Mouse (Mus musculus): ENCODE results near the gene Rxra. TPM values are rescaled to one million over a fixed set of nuclear protein-coding genes. Genes with fewer than 3 reads are reported as not detected.

The Rxra gene
- polyA plus RNA-seq, 1 experiment, result 14.1 TPM

- no peaks in the 10 kb centered on the region for H3K27me3 ChIP-seq (ENCODE audit: control insufficient read depth, insufficient read depth, insufficient read length)
- H3K79me3 ChIP-seq (ENCODE audit: low read depth), result no peaks in the 10 kb centered on the region
- no peak for TF ChIP-seq MYOD1 (IDR thresholded peaks at IDR 0.05; ENCODE audit: control insufficient read depth, insufficient read length, low read depth)
- TF ChIP-seq MAX (IDR thresholded peaks at IDR 0.05), result no peak
- TF ChIP-seq FOSL1 (IDR thresholded peaks at IDR 0.05; ENCODE audit: insufficient read depth, low read length, poor library complexity, severe bottlenecking), result no peak
- TF ChIP-seq MYOG (IDR thresholded peaks at IDR 0.05; ENCODE audit: control insufficient read depth, extremely low read depth, insufficient read length), result no peak
- no peak for TF ChIP-seq USF1 (IDR thresholded peaks at IDR 0.05; ENCODE audit: low read depth)
- no peak for TF ChIP-seq CTCF (IDR thresholded peaks at IDR 0.05; ENCODE audit: control insufficient read depth, insufficient read depth, insufficient read length)
- no peak for TF ChIP-seq CEBPB (IDR thresholded peaks at IDR 0.05; ENCODE audit: low read depth)
- no peak overlapping the region for H3ac ChIP-seq (ENCODE audit: control insufficient read depth, insufficient read length, low read depth)
- no peak overlapping the region for H3K4me3 ChIP-seq (ENCODE audit: insufficient read depth, poor library complexity, severe bottlenecking)
- peaks cover 4% of the 10 kb centered on the region for H3K79me2 ChIP-seq (ENCODE audit: control insufficient read depth, insufficient read depth)
- no peaks in the 10 kb centered on the region for H3K36me3 ChIP-seq (ENCODE audit: control insufficient read depth, insufficient read depth)
Observed at GRCm38 (mm10) chr2:27691139-27691720, 15.0 kb downstream of the Rxra start.

- no peak overlapping the region for H3K4me3 ChIP-seq (ENCODE audit: insufficient read depth, poor library complexity, severe bottlenecking)
- no peak for TF ChIP-seq MYOG (IDR thresholded peaks at IDR 0.05; ENCODE audit: control insufficient read depth, extremely low read depth, insufficient read length)
- TF ChIP-seq USF1 (IDR thresholded peaks at IDR 0.05; ENCODE audit: low read depth), result no peak
- TF ChIP-seq MAX (IDR thresholded peaks at IDR 0.05), result no peak
- no peak for TF ChIP-seq CTCF (IDR thresholded peaks at IDR 0.05; ENCODE audit: control insufficient read depth, insufficient read depth, insufficient read length)
- TF ChIP-seq FOSL1 (IDR thresholded peaks at IDR 0.05; ENCODE audit: insufficient read depth, low read length, poor library complexity, severe bottlenecking), result no peak
- no peak for TF ChIP-seq MYOD1 (IDR thresholded peaks at IDR 0.05; ENCODE audit: control insufficient read depth, insufficient read length, low read depth)
- no peak for TF ChIP-seq CEBPB (IDR thresholded peaks at IDR 0.05; ENCODE audit: low read depth)
- no peaks in the 10 kb centered on the region for H3K79me3 ChIP-seq (ENCODE audit: low read depth)
- H3K27me3 ChIP-seq (ENCODE audit: control insufficient read depth, insufficient read depth, insufficient read length), result no peaks in the 10 kb centered on the region
- H3K79me2 ChIP-seq (ENCODE audit: control insufficient read depth, insufficient read depth), result peaks cover 4% of the 10 kb centered on the region
- H3K36me3 ChIP-seq (ENCODE audit: control insufficient read depth, insufficient read depth), result no peaks in the 10 kb centered on the region
- no peak overlapping the region for H3ac ChIP-seq (ENCODE audit: control insufficient read depth, insufficient read length, low read depth)
Observed at GRCm38 (mm10) chr2:27692608-27693007, 16.4 kb downstream of the Rxra start.

- Histone ChIP-seq H3K4me3 (ENCODE audit: insufficient read depth, poor library complexity, severe bottlenecking) (no peak overlapping the region), H3K79me2 (ENCODE audit: control insufficient read depth, insufficient read depth) (no peaks in the 10 kb centered on the region), H3ac (ENCODE audit: control insufficient read depth, insufficient read length, low read depth) (no peak overlapping the region), H3K27me3 (ENCODE audit: control insufficient read depth, insufficient read depth, insufficient read length) (no peaks in the 10 kb centered on the region), H3K79me3 (ENCODE audit: low read depth) (no peaks in the 10 kb centered on the region), H3K36me3 (ENCODE audit: control insufficient read depth, insufficient read depth) (no peaks in the 10 kb centered on the region)
- no peak for TF ChIP-seq MAX (IDR thresholded peaks at IDR 0.05)
- no peak for TF ChIP-seq CTCF (IDR thresholded peaks at IDR 0.05; ENCODE audit: control insufficient read depth, insufficient read depth, insufficient read length)
- TF ChIP-seq FOSL1 (IDR thresholded peaks at IDR 0.05; ENCODE audit: insufficient read depth, low read length, poor library complexity, severe bottlenecking), result no peak
- TF ChIP-seq USF1 (IDR thresholded peaks at IDR 0.05; ENCODE audit: low read depth), result no peak
Observed at GRCm38 (mm10) chr2:27693684-27694083, 17.4 kb downstream of the Rxra start.

- no peaks in the 10 kb centered on the region for H3K27me3 ChIP-seq (ENCODE audit: control insufficient read depth, insufficient read depth, insufficient read length)
- H3ac ChIP-seq (ENCODE audit: control insufficient read depth, insufficient read length, low read depth), result no peak overlapping the region
- H3K36me3 ChIP-seq (ENCODE audit: control insufficient read depth, insufficient read depth), result no peaks in the 10 kb centered on the region
- H3K4me3 ChIP-seq (ENCODE audit: insufficient read depth, poor library complexity, severe bottlenecking), result no peak overlapping the region
- no peak for TF ChIP-seq MYOD1 (IDR thresholded peaks at IDR 0.05; ENCODE audit: control insufficient read depth, insufficient read length, low read depth)
- TF ChIP-seq MYOG (IDR thresholded peaks at IDR 0.05; ENCODE audit: control insufficient read depth, extremely low read depth, insufficient read length), result no peak
- TF ChIP-seq CTCF (IDR thresholded peaks at IDR 0.05; ENCODE audit: control insufficient read depth, insufficient read depth, insufficient read length), result no peak
- no peak for TF ChIP-seq MAX (IDR thresholded peaks at IDR 0.05)
- no peak for TF ChIP-seq USF1 (IDR thresholded peaks at IDR 0.05; ENCODE audit: low read depth)
- TF ChIP-seq CEBPB (IDR thresholded peaks at IDR 0.05; ENCODE audit: low read depth), result no peak
- no peak for TF ChIP-seq FOSL1 (IDR thresholded peaks at IDR 0.05; ENCODE audit: insufficient read depth, low read length, poor library complexity, severe bottlenecking)
- no peaks in the 10 kb centered on the region for H3K79me3 ChIP-seq (ENCODE audit: low read depth)
- no peaks in the 10 kb centered on the region for H3K79me2 ChIP-seq (ENCODE audit: control insufficient read depth, insufficient read depth)
Observed at GRCm38 (mm10) chr2:27699574-27699973, 23.3 kb downstream of the Rxra start.

- Histone ChIP-seq H3K79me3 (ENCODE audit: low read depth) (no peaks in the 10 kb centered on the region), H3ac (ENCODE audit: control insufficient read depth, insufficient read length, low read depth) (no peak overlapping the region), H3K79me2 (ENCODE audit: control insufficient read depth, insufficient read depth) (no peaks in the 10 kb centered on the region), H3K27me3 (ENCODE audit: control insufficient read depth, insufficient read depth, insufficient read length) (no peaks in the 10 kb centered on the region), H3K36me3 (ENCODE audit: control insufficient read depth, insufficient read depth) (no peaks in the 10 kb centered on the region), H3K4me3 (ENCODE audit: insufficient read depth, poor library complexity, severe bottlenecking) (no peak overlapping the region)
- TF ChIP-seq FOSL1 (IDR thresholded peaks at IDR 0.05; ENCODE audit: insufficient read depth, low read length, poor library complexity, severe bottlenecking), result no peak
- no peak for TF ChIP-seq CTCF (IDR thresholded peaks at IDR 0.05; ENCODE audit: control insufficient read depth, insufficient read depth, insufficient read length)
- no peak for TF ChIP-seq USF1 (IDR thresholded peaks at IDR 0.05; ENCODE audit: low read depth)
- TF ChIP-seq CEBPB (IDR thresholded peaks at IDR 0.05; ENCODE audit: low read depth), result no peak
- no peak for TF ChIP-seq MYOD1 (IDR thresholded peaks at IDR 0.05; ENCODE audit: control insufficient read depth, insufficient read length, low read depth)
- no peak for TF ChIP-seq MYOG (IDR thresholded peaks at IDR 0.05; ENCODE audit: control insufficient read depth, extremely low read depth, insufficient read length)
- no peak for TF ChIP-seq MAX (IDR thresholded peaks at IDR 0.05)
Observed at GRCm38 (mm10) chr2:27702283-27702682, 26.0 kb downstream of the Rxra start.

Measured in C2C12 (cell line).